Mouse (Mus musculus): Measurements from ENCODE around the gene Sgip1.

Sgip1 gene

DNA sequence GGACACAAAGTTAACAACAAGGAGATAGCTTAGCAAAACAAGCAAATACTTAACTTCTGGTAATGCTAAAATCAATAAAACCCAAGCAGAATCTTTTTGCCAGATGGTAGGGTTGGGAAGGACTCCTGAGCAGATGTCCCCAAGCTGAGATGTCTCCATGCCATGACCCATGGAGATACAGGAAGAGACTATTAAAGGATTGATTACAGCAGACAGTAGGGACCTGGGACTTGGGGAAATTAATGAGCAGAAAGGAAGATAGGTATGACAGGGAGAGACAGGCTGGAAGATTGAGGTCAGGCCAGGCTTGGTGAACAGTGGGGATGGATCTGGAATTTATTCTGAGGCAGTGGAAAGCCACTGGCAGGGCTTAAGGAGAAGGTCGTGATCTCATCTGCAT is 33.5 kb downstream of the Sgip1 start:
- no peak for DNase-seq (ENCODE audit: low read depth, low spot score)

DNA sequence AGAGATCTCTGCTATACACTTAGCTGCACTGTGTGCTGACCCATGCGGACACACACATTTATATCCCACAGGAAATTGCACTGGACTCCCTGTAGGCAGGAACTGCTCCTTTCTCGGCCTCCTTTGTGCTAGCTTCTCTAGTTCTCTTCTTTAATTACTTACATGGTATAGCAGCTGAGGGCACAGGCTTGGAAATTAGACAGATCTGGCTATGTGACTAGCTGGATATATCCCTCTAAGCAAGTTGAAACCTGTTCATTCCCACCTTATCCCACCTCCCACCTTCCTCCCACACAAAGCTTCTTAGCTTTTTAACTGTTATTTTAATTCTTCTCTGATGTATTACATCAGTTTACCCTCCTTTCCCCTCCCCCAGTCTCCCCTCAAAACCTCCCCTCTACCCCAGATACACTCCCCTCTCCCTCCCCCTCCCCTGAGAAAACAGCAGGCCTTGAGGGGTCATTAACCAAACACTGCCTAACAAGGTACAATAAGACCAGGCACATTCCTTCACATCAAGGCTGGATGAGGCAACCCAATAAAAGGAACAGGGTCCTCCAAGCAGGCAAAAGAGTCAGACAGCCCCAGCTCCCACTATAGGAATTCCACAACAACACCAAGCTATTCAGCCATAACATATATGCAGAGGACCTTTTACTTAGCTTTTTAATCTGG is 34.6 kb downstream of the Sgip1 start:
- no peak for DNase-seq (ENCODE audit: low read depth, low spot score)

DNA sequence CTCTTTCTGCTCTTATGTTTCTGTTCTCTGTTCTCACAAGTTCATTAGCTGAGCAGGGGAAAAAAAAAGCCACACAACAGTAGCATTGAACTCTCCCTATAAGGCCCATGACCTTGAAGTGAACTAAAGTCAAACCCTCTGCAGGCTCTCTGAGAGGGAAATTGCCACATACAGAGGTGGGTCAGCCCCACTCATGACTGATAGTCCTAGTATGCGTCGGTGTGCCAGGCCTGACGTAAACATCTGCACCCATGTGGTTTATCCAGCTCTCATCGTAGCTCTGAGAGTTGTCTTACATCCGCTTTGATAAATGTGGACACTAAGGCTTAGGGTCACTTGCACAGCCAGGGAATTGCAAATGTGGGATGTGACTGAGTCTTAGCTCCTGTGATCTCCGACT is 38.8 kb downstream of the Sgip1 start:
- DNase-seq (ENCODE audit: low read depth, low spot score), result no peak

DNA sequence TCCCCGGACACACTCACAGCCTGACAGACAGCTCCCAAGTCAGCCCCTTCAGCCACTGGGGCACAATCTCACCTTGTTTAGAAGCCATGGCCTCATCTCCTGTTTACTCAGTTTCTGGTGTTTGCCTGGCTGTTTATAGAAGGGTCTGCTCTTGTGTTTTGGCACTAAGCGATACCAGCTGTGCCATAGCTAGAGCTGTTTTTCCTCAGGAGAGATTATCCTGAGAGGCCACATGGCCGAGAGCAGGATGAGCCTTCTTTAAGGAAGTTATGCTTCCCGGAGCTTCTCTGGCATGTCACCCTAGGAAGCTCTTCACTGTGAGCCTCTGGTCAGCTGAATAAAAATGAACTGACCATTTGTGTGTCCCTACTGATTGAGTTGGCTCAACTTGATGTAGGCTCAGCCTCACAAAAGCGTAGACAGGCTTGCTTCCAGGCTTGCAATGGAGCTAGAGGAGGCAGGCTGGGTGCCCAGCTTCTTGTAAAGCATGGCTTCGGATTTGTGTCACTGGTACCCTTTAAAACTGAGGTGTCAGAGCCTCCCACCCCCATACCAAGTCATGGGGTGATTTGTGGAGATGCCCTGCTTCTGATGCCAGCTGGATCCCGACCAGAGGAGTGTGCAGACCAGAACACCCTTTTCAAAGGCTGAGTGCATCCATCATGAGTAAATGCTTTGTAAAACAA is 42.1 kb downstream of the Sgip1 start:
- DNase-seq (ENCODE audit: low read depth, low spot score), result no peak

DNA sequence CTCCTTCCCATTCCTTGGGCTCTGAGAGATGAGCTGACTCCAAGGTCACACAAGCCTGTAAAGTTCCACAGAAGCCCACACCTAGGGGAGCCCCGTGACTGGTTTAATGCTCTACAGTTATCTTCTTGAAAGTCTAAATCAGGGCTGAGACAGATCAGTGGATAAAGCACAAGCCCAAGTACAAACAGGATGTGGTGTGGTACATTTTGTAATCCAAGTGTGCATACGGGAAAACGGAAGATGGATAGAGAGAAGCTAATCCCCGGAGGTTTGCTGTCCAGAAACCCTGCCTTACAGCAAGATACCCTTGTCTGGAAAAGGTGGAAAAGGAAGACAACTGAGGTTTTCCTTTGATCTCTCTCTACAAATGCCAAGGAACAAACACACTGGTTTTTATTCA is 44.1 kb downstream of the Sgip1 start:
- DNase-seq (ENCODE audit: low read depth, low spot score), result no peak

DNA sequence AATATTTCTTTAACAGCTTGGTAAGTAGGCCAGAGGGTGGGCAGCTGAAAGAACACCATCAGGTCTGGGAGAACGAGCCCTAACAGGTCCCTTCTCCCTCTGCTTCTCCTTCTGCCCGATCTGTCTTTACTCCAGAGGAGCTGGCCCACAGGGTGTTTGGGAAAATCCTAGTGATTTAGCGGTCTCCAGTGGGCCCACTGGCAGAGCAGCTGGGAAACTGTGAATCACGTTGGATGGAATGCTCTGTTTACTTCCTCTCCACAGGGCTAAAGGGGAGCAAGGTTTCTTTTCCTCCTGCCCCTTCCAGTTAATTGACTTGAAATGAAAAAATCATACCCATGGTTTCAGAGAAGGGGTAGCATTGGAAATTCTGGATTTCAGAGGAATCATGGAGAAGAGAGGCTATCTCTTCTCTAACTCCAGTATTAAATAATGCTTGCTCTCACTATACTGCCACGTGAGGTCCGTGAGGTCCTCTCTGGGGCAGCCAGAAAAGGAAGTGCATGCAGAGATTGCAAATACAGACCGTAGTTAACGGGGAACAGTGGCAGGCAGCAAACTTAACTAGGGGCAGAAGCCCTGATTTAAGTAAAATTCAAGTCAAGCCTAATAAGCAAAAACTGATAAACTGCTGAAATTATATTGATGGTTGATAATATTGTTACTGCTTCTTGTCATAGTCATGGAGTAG is 51.1 kb downstream of the Sgip1 start:
- DNase-seq (ENCODE audit: low read depth, low spot score), result peak; percentile 54

DNA sequence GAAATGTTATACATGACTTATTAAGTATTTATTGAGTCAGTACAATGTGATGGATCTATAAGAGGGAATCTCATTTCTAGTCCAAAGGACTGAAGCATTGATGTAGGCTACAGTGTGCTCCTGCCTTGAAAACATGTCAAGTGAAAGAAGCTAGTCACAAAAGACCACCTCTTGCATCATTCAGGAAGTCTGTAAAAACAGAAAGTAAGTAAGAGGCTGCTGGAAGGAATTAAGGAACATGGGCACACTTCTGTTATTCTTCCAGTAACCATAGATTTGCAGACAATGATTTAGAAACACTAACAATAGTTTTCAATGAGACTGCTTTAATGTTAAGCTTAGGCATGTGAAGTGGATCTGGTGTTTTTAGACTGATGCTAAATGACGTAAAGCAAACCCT is 60.4 kb downstream of the Sgip1 start:
- DNase-seq (ENCODE audit: low read depth, low spot score), result no peak

DNA sequence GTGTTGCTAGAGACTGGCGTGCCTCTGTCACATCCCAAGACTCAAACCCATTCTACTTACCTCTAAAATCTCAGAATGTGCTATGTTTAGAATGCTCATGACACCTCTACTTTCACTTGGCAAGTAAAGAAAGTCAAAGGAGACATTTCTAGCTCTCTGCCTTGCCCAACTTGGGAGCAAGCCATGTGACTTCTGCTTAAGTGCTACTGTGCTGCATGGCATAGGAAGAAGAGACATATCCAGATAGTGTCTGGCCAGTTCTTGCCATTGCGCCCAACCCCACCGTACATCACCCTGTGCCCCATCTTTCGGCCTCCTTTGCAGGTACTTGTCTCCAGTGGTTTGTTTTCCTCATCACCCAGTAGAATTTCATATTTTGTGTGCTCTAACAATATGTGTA is 60.8 kb downstream of the Sgip1 start:
- no peak for DNase-seq (ENCODE audit: low read depth, low spot score)

DNA sequence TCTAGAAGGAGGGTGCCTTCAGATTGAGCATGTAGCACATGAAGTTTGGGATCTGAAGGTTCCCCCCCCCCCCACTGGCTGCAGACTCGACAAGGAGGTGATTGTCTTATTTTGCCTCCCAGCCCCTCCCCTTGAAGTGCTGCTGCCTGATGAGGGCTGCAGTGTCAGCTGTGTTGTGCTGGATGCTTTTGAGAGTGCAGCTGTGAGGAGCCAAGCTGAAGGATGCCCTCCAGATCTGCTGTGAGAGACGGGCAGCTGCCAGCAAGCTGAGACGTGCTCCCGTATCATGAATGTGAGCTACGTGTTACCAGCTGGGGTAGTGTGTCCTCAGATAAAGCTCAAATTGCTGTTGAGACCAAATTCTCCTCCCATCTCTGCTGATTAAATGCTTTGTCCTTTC is 63.5 kb downstream of the Sgip1 start:
- DNase-seq (ENCODE audit: low read depth, low spot score), result no peak

DNA sequence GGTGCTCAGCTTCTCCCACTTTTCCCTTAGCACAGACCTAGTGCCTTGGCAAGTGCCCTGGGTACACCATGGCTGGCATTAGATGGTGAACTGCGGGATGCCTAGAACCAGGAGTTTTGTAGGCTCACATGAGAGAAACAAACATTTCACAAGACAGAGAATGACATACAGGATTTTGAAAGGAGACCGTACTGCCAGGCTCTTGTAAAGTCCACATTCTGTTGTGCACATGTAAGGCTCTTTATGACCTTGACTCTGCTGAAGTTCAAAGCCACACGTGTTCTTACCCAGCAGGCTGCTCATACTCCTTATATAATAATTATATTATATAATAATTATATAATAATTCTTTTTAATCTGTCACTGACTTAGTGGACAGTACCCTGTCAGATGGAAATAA is 65.9 kb downstream of the Sgip1 start:
- no peak for DNase-seq (ENCODE audit: low read depth, low spot score)

DNA sequence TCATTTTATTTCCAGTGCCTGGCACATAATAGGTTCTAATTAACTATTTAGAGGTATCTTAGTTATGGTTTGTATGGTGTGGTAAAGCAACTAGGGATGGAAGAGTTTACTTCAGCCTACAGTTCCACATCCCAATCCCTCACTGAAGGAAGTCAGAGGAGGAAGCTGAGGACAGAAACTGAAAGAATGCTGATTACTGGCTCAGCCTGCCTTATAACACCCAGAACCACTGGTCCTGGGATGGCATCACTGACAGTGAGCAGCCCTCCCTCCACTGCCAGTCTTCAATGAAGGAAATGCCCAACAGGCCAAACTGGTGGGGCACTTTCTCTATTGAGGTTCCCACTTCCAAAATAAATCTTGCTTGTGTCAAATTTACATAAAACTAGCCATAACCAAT is 67.2 kb downstream of the Sgip1 start:
- DNase-seq (ENCODE audit: low read depth, low spot score), result no peak

DNA sequence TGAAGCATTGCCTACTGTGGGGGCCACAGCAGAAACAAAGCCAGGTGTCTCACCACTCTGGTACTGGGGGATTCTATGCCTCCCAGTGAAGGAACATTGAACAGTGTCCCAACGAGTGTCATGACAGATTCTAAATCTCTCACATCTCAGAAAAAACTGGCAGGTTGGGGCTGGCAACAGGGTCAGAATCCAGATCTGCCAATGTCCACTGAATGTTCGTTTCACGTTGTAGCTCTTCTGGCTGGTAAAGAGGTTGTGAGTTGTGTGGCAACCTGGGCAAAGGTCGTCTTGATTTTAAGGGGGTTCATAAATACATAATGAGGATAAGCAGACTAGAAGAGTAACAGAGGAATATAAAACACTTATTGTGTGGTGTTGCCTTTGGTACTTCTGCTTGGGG is 68.2 kb downstream of the Sgip1 start:
- no peak for DNase-seq (ENCODE audit: low read depth, low spot score)

DNA sequence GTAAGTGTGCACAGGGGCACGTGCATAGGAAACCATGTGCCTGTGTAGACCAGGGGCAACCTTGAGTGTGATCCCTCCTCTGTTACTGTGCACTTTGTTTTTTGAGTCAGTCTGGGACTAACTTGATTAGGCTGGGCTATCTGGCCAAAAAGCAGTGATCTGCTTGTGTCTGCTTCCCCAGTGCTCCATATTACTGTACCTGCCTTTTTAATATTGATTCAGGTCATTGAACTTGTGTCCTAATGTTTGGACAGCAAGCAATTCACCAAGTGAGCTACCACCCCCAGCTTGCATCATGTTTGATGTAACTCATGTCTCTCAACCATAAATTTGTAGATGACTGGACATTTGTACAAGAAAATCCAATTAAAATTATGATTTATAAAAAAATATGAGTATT is 69.2 kb downstream of the Sgip1 start:
- DNase-seq (ENCODE audit: low read depth, low spot score), result no peak

DNA sequence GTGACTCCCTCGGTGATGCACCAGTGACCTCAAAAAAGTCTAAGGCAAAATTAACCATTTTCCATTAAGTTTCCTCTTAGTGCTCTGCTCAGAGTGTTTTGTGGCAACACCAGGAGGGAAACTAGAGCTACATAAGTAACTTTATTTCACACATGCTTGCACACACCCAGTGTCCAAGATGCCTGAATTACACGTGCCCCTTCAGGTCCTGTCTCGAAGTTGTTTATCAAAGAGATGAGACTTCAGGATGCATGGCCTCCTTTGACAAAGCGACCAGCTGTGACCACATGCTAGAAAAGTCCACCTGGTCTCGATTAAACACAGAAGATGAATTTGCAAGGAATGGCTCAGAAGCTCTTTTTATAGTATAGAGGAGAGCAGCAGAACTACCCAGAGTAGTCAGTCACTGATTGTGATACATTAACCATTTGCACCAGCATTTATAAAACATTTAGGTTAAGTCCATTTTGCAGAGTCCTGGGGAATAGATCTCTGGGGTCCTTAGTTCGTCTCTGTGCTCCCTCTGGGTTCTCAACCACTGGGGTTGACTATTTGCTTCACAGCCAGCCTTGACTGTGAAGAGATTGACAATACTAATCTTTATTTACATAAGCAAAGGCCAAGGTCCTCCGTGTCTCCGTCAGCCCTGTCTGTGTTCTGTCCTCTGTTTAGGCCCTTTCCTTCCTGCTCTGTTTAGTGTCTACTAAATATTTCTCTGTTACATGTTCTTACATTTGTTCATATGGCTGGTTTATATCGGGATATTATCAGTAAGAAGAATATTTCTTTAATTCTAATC is 70.1 kb downstream of the Sgip1 start:
- no peak for DNase-seq (ENCODE audit: low read depth, low spot score)

DNA sequence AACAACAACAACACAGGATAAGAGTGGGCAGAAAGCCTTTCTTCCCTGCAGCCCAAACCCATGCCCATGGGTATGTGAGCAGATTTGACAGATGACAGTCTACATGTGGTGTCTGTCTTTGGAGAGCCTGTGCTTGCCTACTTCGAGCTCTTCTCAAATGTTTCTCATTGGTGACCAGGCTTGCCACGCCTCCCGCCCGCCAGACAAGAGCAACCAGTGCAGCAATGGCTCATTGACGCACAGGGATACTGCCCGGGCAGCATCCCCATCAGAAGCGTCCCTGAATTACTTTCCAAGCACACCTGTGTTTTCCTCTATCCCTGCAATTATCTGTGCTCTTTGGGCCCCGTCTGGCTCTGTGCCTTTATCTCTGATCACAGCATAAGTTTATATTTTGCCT is 72.2 kb downstream of the Sgip1 start:
- DNase-seq (ENCODE audit: low read depth, low spot score), result no peak

DNA sequence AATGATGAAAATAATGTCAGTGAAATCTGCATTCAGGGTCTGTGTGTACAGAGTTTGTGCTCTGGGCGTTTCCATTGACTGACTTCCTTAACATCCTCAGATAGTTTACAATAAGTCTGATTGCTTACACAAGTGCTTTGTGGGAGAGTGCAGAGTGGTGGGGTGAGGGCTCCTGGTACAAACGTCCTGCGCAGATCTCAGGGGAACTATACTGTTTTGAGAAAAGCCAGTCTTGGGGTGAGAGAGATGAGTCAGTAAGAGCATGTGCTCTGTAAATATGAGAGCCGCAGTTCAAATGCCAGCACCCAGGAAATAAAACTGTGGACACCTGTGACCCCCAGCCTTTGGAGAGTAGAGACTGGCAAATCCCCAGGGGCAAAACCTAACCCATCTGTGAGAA is 80.7 kb downstream of the Sgip1 start:
- no peak for DNase-seq (ENCODE audit: low read depth, low spot score)

DNA sequence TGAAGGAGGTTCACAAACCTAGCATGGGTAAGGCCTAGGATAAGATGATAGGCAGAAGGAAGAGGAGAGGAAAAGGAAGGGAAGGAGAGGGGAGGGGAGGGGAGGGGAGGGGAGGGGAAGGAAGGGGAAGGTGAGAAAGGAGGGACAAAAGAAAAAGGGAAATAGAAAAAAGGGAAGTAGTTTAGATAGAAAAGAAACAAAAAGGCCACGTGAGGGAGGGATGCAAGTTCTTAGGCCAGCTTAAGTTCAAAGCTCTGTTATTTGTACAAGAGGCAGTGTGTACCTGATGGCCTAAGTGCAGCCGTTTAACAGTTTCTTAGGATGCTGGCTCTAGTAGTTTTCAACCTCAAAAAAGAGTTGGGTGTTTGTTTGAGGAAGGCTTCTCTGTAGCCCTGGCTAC is 83.4 kb downstream of the Sgip1 start:
- DNase-seq (ENCODE audit: low read depth, low spot score), result no peak

DNA sequence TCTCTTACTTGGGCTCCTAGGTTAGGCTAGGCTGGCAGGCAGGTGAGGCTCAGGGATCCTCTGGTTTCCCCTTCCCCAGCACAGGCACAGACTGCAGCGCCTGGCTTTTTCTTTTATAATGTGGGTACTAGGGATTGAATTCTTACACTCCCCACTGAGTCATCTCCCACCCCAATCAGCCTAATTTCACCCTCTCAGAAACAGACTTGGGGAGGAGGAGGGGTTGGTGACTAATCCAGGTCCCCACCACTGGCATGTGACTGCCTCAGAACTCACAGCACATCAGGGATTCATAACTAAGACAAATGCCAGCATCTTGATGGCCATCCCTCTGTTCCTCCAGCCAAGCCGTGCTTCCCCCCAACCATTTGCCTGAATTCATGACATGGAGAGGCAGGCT is 85.1 kb downstream of the Sgip1 start:
- no peak for DNase-seq (ENCODE audit: low read depth, low spot score)

DNA sequence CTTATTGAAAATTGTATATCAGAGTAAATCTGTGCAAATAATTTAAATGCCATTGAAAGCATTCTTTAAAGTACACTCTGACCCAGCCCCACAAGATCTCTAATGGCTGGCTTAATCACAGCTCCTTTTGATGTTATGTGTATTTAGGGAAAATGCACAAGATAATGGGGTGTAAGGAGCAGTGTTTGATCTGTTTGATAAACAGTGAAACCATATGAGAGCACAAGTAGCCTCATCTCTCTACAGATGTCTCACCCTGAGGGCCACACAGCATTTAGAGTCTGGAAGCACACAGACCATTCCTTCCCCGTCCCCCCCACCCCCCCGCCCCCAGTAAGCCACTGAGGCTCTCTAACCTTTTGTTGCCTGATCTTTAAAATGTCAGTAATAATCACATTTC is 87.4 kb downstream of the Sgip1 start:
- DNase-seq (ENCODE audit: low read depth, low spot score), result no peak

DNA sequence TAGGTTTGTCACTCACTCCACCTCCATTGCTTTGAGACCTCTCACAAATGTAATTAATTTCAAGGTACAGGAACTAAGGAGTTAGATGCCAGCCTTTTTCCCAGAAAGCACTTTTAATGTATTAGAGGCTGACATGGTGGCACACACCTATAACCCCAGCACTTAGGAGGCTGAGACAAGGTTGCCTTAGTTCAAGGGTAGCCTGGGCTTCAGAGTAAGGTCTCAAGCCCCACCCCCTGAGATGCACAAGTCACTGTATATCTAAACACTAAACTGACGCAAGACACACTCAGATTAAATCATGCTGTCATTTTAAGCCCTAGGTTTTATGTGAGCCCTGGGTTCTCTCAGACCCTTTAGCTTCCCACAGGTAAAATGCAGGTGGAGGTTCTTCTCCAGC is 92.1 kb downstream of the Sgip1 start:
- DNase-seq (ENCODE audit: low read depth, low spot score), result no peak

DNA sequence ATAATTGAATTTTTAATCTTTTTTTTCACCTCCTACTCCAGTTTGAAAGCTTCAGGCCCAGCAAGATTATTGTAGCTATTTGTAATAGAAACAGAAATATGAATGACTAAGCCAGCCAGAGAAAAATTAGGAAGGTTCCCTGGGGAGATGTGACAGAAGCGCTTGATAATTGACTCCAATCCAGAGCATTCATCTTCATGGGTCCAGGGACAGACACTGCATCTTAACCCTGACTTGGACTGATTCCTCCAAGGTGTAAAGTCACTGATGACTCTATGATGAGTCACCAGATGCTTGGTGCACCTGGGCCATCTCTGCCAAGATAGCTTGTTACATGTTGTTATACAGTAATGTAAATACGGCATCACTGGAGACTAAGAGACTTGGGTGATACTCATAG is 92.6 kb downstream of the Sgip1 start:
- DNase-seq (ENCODE audit: low read depth, low spot score), result no peak

DNA sequence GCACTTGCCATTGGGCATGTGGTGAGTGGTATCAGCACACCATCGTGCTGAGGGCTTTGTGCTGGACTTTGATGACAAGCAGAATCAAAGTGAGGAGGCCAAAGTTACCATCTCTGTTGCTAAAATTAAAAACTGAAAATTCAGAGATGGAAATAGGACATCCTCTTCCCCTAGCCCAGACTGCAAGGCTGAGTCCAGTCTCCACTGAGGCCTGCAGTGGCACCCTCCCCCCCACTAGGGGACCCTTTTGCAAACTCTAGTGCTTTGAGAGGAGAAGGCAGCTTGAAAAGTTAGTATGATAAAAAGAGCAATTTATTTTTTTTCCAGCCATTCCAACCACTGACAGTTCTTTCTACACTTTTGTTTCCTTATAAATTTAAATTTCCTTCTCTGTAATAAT is 93.6 kb downstream of the Sgip1 start:
- no peak for DNase-seq (ENCODE audit: low read depth, low spot score)
